Mouse (Mus musculus): ENCODE measurements around the gene Gm3573. TPM values are rescaled to one million over a fixed set of nuclear protein-coding genes. Genes with fewer than 3 reads are reported as not detected.
"Not testable (repeated sequence)": the region's sequence is repeated elsewhere in the genome, so short reads cannot be mapped to it uniquely, and the experiment has no call there.

The Gm3573 gene
- polyA plus RNA-seq (2016; fragmentation: Nextera tagmentation; extraction: Ambion mirVana): not detected in 2 replicates

- H3K36me3 ChIP-seq; H3K27ac ChIP-seq (replicated peaks); H3K4me1 ChIP-seq; H3K27me3 ChIP-seq (ENCODE audit: low read depth, poor library complexity, severe bottlenecking); H3K4me3 ChIP-seq; H3K9me3 ChIP-seq (replicated peaks); DNase-seq (ENCODE audit: low spot score): not testable (repeated sequence)
- whole genome bisulfite sequencing: no CpG with 5 or more reads among the region's 1 CpGs
These were observed at the start of gene Gm3573 for GRCm38 (mm10) chr14:42190691-42191090. Gm3573 (minus strand) TSS chr14:42190791.

- H3K27ac ChIP-seq (replicated peaks); H3K36me3 ChIP-seq; DNase-seq (ENCODE audit: low spot score); H3K27me3 ChIP-seq (ENCODE audit: low read depth, poor library complexity, severe bottlenecking); H3K4me1 ChIP-seq; H3K9me3 ChIP-seq (replicated peaks); H3K4me3 ChIP-seq: not testable (repeated sequence)
- WGBS: 80% methylated on average over 8 of the region's 10 CpGs
These were observed 26.4 kb upstream of the Gm3573 start for GRCm38 (mm10) chr14:42216766-42217537.

GRCm38 (mm10) chr14:42183936-42184335, 6.7 kb downstream of the Gm3573 start:
- WGBS: 89% methylated on average over 3 of the region's 3 CpGs

GRCm38 (mm10) chr14:42162522-42162921, 28.1 kb downstream of the Gm3573 start, which contains the start of gene Gm17027:
Gm17027 (minus strand) TSS chr14:42162622.
- H3K27me3 ChIP-seq (ENCODE audit: low read depth, poor library complexity, severe bottlenecking); H3K36me3 ChIP-seq; H3K4me3 ChIP-seq; H3K9me3 ChIP-seq (replicated peaks); H3K27ac ChIP-seq (replicated peaks); DNase-seq (ENCODE audit: low spot score); H3K4me1 ChIP-seq: not testable (repeated sequence)
- 88% methylated on average over 2 of the region's 2 CpGs for WGBS

More at GRCm38 (mm10) chr14:42183936-42184335, 6.7 kb downstream of the Gm3573 start:
- not testable (repeated sequence) for H3K4me1 ChIP-seq; DNase-seq (ENCODE audit: low spot score); H3K36me3 ChIP-seq; H3K27ac ChIP-seq (replicated peaks); H3K27me3 ChIP-seq (ENCODE audit: low read depth, poor library complexity, severe bottlenecking); H3K9me3 ChIP-seq (replicated peaks); H3K4me3 ChIP-seq

Other genes with a start within 250 kb of the Gm3573 start
- not detected in 2 replicates for gene 1700024B05Rik, start 246.8 kb downstream of the Gm3573 start, polyA plus RNA-seq (2016; fragmentation: Nextera tagmentation; extraction: Ambion mirVana)
- not detected in 2 replicates for gene Gm6401, start 222.9 kb downstream of the Gm3573 start, polyA plus RNA-seq (2016; fragmentation: Nextera tagmentation; extraction: Ambion mirVana)
- gene Gm3543, start 207.5 kb downstream of the Gm3573 start, polyA plus RNA-seq (2016; fragmentation: Nextera tagmentation; extraction: Ambion mirVana): not detected in 2 replicates
- not detected in 2 replicates for gene Gm7951, start 73.4 kb downstream of the Gm3573 start, polyA plus RNA-seq (2016; fragmentation: Nextera tagmentation; extraction: Ambion mirVana)
- not detected in 2 replicates for gene Gm17027, start 28.2 kb downstream of the Gm3573 start, polyA plus RNA-seq (2016; fragmentation: Nextera tagmentation; extraction: Ambion mirVana)
- not detected in 2 replicates for gene Gm17026, start 69.3 kb upstream of the Gm3573 start, polyA plus RNA-seq (2016; fragmentation: Nextera tagmentation; extraction: Ambion mirVana)
- not detected in 2 replicates for gene Gm9611, start 106.6 kb upstream of the Gm3573 start, polyA plus RNA-seq (2016; fragmentation: Nextera tagmentation; extraction: Ambion mirVana)
- not detected in 2 replicates for gene Gm7995, start 119.4 kb upstream of the Gm3573 start, polyA plus RNA-seq (2016; fragmentation: Nextera tagmentation; extraction: Ambion mirVana)
- not detected in 2 replicates for gene Gm8005, start 248.9 kb upstream of the Gm3573 start, polyA plus RNA-seq (2016; fragmentation: Nextera tagmentation; extraction: Ambion mirVana)

Measured in midbrain, embryonic 10.5 days (tissue).